Mouse (Mus musculus) frontal cortex, adult 2 months (tissue): ENCODE measurements around the gene Itga2. TPM values are rescaled to one million over a fixed set of nuclear protein-coding genes. Genes with fewer than 3 reads are reported as not detected.

ENCODE experiments used
- DNase-seq, 2 experiments: peaks; one replicate each; pipeline ENCODE4 v3.0.0; 2022; ENCODE audit warnings: low spot score in 1 of 2; ENCODE audit errors: extremely low spot score in 1 of 2
- polyA plus RNA-seq: library from polyadenylated mRNA; depleted of rRNA; stranded (reverse); fragments of >200 nt; gene quantifications from 2 replicates; pipeline ENCODE4 v1.2.3, GENCODE M21; 2012; rRNA removed

The Itga2 gene
- polyA plus RNA-seq, 1 experiment: 0.12 TPM

- no peak for DNase-seq
Observed at GRCm38 (mm10) chr13:114825377-114825855, 106.5 kb downstream of the Itga2 start.

- DNase-seq: no peak
Observed at GRCm38 (mm10) chr13:114822871-114823270, 109.0 kb downstream of the Itga2 start.

- DNase-seq: peak in 1 of 2 experiments; percentile 15
Observed at GRCm38 (mm10) chr13:114818513-114818912, 113.4 kb downstream of the Itga2 start.

GRCm38 (mm10) chr13:114817751-114818360 lies 114.0 kb downstream of the Itga2 start, which contains the start of gene Mocs2:
Mocs2 (plus strand) TSS chr13:114818236.
- peak; percentile 69 to 94 for DNase-seq

- no peak for DNase-seq
Observed at GRCm38 (mm10) chr13:114809624-114810210, 122.2 kb downstream of the Itga2 start.

- DNase-seq: no peak
Observed at GRCm38 (mm10) chr13:114802971-114803370, 128.9 kb downstream of the Itga2 start.

GRCm38 (mm10) chr13:114801857-114802256 lies 130.0 kb downstream of the Itga2 start:
- DNase-seq: no peak

GRCm38 (mm10) chr13:114793250-114794030 lies 138.5 kb downstream of the Itga2 start:
- DNase-seq: peak; percentile 35 to 87

- peak in 1 of 2 experiments; percentile 59 for DNase-seq
Observed at GRCm38 (mm10) chr13:114791511-114791910, 140.4 kb downstream of the Itga2 start.

Other genes with a start within 250 kb of the Itga2 start
- 81.2 and 83.3 TPM in 2 replicates for gene Mocs2, start 113.9 kb downstream of the Itga2 start, polyA plus RNA-seq
- gene Pelo, start 158.1 kb upstream of the Itga2 start, polyA plus RNA-seq: 20.3 and 21.5 TPM in 2 replicates
- gene Gm49395, start 169.8 kb upstream of the Itga2 start, polyA plus RNA-seq: 0.52 and 1.2 TPM in 2 replicates
- 3.0 and 3.5 TPM in 2 replicates for gene Itga1, start 169.9 kb upstream of the Itga2 start, polyA plus RNA-seq